Mouse (Mus musculus) adrenal gland, postnatal 25 days (tissue): ENCODE measurements around the gene Dand5. TPM values are rescaled to one million over a fixed set of nuclear protein-coding genes. Genes with fewer than 3 reads are reported as not detected.

Experiments
- DNase-seq: peaks from one replicate; pipeline ENCODE4 v3.0.0; 2021; ENCODE audit warnings: mixed read lengths
- total RNA-seq: library from RNA; stranded (reverse); gene quantifications from 2 replicates; pipeline ENCODE4 v1.2.3, GENCODE M21; 2021

Gene Dand5
- total RNA-seq, 1 experiment from 2014 or later: 11.2 TPM

GRCm38 (mm10) chr8:84783919-84784581 lies 38.6 kb downstream of the Dand5 start:
- DNase-seq: peak; percentile 45

- no peak for DNase-seq
These were observed 39.3 kb downstream of the Dand5 start for GRCm38 (mm10) chr8:84783198-84783918.

- DNase-seq: no peak
These were observed 39.9 kb downstream of the Dand5 start for GRCm38 (mm10) chr8:84782680-84783079.

- DNase-seq: no peak
These were observed 40.7 kb downstream of the Dand5 start for GRCm38 (mm10) chr8:84781686-84782505.

GRCm38 (mm10) chr8:84780949-84781680 lies 41.5 kb downstream of the Dand5 start:
- no peak for DNase-seq

GRCm38 (mm10) chr8:84780225-84780555 lies 42.4 kb downstream of the Dand5 start:
- no peak for DNase-seq

- no peak for DNase-seq
These were observed 43.0 kb downstream of the Dand5 start for GRCm38 (mm10) chr8:84779519-84780224.

GRCm38 (mm10) chr8:84778638-84779380 lies 43.8 kb downstream of the Dand5 start:
- DNase-seq: no peak

- no peak for DNase-seq
These were observed 44.6 kb downstream of the Dand5 start for GRCm38 (mm10) chr8:84777899-84778637.

GRCm38 (mm10) chr8:84776569-84776968 lies 46.1 kb downstream of the Dand5 start:
- DNase-seq: no peak

GRCm38 (mm10) chr8:84775621-84776113 lies 47.0 kb downstream of the Dand5 start:
- no peak for DNase-seq

- DNase-seq: no peak
These were observed 47.5 kb downstream of the Dand5 start for GRCm38 (mm10) chr8:84775105-84775591.

GRCm38 (mm10) chr8:84774473-84774911 lies 48.1 kb downstream of the Dand5 start:
- DNase-seq: no peak

GRCm38 (mm10) chr8:84773833-84774232 lies 48.8 kb downstream of the Dand5 start:
- peak; percentile 60 for DNase-seq

GRCm38 (mm10) chr8:84773304-84773703 lies 49.3 kb downstream of the Dand5 start:
- DNase-seq: no peak

GRCm38 (mm10) chr8:84772628-84773027 lies 50.0 kb downstream of the Dand5 start:
- no peak for DNase-seq

GRCm38 (mm10) chr8:84771941-84772378 lies 50.7 kb downstream of the Dand5 start:
- no peak for DNase-seq

GRCm38 (mm10) chr8:84771000-84771687 lies 51.5 kb downstream of the Dand5 start:
- DNase-seq: no peak
